Mouse (Mus musculus): Measurements from ENCODE around the gene Nfix.

GRCm38 (mm10) chr8:84658951-84659350 lies 141.2 kb downstream of the Nfix start:
- TF ChIP-seq MYOG (IDR thresholded peaks at IDR 0.05; ENCODE audit: control insufficient read depth in 1 of 3, insufficient read depth in 1 of 3, insufficient read length in 2 of 3, low read depth in 2 of 3) = no peak
- no peak for TF ChIP-seq MYOD1 (IDR thresholded peaks at IDR 0.05; ENCODE audit: control insufficient read depth in 1 of 3, insufficient read length in 2 of 3, low read depth in 2 of 3)
- TF ChIP-seq POLR2A (IDR thresholded peaks at IDR 0.05; ENCODE audit: insufficient read length, low read depth) = no peak
- no peak for TF ChIP-seq E2F4 (IDR thresholded peaks at IDR 0.05; ENCODE audit: insufficient read depth)

Data from myocyte (in vitro differentiated cells).